Mouse (Mus musculus) Patski (cell line): ENCODE results near the gene Tbc1d1. TPM values are rescaled to one million over a fixed set of nuclear protein-coding genes. Genes with fewer than 3 reads are reported as not detected.

Experiments used
- ATAC-seq: fragments of 100-300 bp; one replicate; pipeline ENCODE4 v1.8.0; 2021
- CTCF ChIA-PET: fragments of 350-600 bp; sonication (Branson Sonifier 250); formaldehyde crosslinking; loops from one replicate; lab custom pipeline; 2022; ENCODE audit warnings: inconsistent platforms; lab: Charles Lee
- POLR2A ChIA-PET: fragments of 350-600 bp; sonication (Branson Sonifier 250); formaldehyde crosslinking; loops from one replicate; lab custom pipeline; 2022; ENCODE audit warnings: antibody characterized with exemption, inconsistent platforms; lab: Charles Lee
- DNase-seq: peaks from one replicate; pipeline ENCODE4 v3.0.0-alpha.2; 2011; ENCODE audit warnings: low read depth, low spot score
- H3K27me3 ChIP-seq: fragments of 371-371 bp; one replicate; pipeline ENCODE4 v1.5.1; 2021
- CTCF ChIP-seq: fragments of 100-300 bp; IDR thresholded peaks from one replicate; pipeline ENCODE4 v1.5.1; 2021
- in situ Hi-C: fragments of 300-500 bp; cut with MboI; formaldehyde crosslinking; loops from 3 replicates; pipeline ENCODE4 v1.11.1; 2018; ENCODE audit warnings: low pct_unique_long_range_greater_than_20kb, mixed read lengths
- polyA plus RNA-seq: library from polyadenylated mRNA; unstranded; gene quantifications from one replicate; pipeline ENCODE4 v1.2.3, GENCODE M21; 2021

Gene Tbc1d1
- polyA plus RNA-seq, 1 experiment from 2014 or later: 45.9 TPM

- no peak for ATAC-seq
- CTCF ChIA-PET: interaction anchor here (0.6 to 2.0 kb wide), 6 partner anchors 11 to 307 kb away, joined by 3 to 7 read pairs (median 3); no protein-coding TSS in a partner anchor
- in situ Hi-C loops: loop anchor here (10.0 kb wide), 1 partner anchor 146 kb away; no protein-coding TSS in a partner anchor
- DNase-seq: no peak
- H3K27me3 ChIP-seq: no peaks in the 10 kb centered on the region
- TF ChIP-seq CTCF: no peak
- POLR2A ChIA-PET: interaction anchor here (0.6 kb wide), 1 partner anchor 39 kb away, joined by 5 read pairs; no protein-coding TSS in a partner anchor
These were observed 42.5 kb downstream of the Tbc1d1 start for GRCm38 (mm10) chr5:64198624-64199023.

- DNase-seq: no peak
- POLR2A ChIA-PET: interaction anchor here (1.2 kb wide), 1 partner anchor 32 kb away, joined by 3 read pairs; no protein-coding TSS in a partner anchor
- in situ Hi-C loops: no loop called here
- TF ChIP-seq CTCF: no peak
- no peaks in the 10 kb centered on the region for H3K27me3 ChIP-seq
- ATAC-seq: no peak
- CTCF ChIA-PET: interaction anchor here (0.7 to 5.5 kb wide), 7 partner anchors 20 to 88 kb away, joined by 3 to 39 read pairs (median 4); no protein-coding TSS in a partner anchor
These were observed 45.0 kb downstream of the Tbc1d1 start for GRCm38 (mm10) chr5:64201071-64201470.

- ChIA-PET POLR2A (interaction anchor here (1.2 kb wide), 1 partner anchor 31 kb away, joined by 3 read pairs; no protein-coding TSS in a partner anchor), CTCF (interaction anchor here (0.7 to 5.5 kb wide), 32 partner anchors 9 to 294 kb away, joined by 3 to 39 read pairs (median 4); no protein-coding TSS in a partner anchor)
- in situ Hi-C loops: no loop called here
- no peaks in the 10 kb centered on the region for H3K27me3 ChIP-seq
- TF ChIP-seq CTCF: peak; percentile 96
- ATAC-seq (peak; percentile 62), DNase-seq (no peak)
These were observed 46.2 kb downstream of the Tbc1d1 start for GRCm38 (mm10) chr5:64202306-64202705.

DNA sequence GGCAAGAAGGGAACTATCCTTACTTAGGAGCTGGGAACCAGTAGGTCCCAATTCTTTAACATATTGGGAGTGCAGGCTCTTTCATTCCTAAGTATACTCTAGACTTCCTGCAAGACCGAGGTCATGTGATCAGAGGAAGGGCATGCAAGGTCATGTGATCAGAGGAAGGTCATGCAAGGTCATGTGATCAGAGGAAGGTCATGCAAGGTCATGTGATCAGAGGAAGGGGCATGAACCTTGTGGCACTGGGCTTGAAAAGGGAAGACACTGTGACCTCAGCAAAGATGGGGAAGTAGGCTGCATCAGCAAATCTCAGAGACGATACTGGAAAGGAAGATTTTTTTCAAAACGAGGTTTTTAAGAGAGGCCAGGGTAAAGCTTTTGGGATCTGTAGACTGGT is 49.5 kb downstream of the Tbc1d1 start:
- TF ChIP-seq CTCF: no peak
- POLR2A ChIA-PET: interaction anchor here (0.7 kb wide), 1 partner anchor 27 kb away, joined by 3 read pairs; no protein-coding TSS in a partner anchor
- CTCF ChIA-PET: interaction anchor here (1.1 to 5.5 kb wide), 2 partner anchors 11 to 58 kb away, joined by 3 to 39 read pairs; no protein-coding TSS in a partner anchor
- ATAC-seq (no peak), DNase-seq (no peak)
- no peaks in the 10 kb centered on the region for H3K27me3 ChIP-seq
- in situ Hi-C loops: loop anchor here (5.0 kb wide), 1 partner anchor 62 kb away; no protein-coding TSS in a partner anchor

- DNase-seq: no peak
- CTCF ChIA-PET: interaction anchor here (0.8 to 1.2 kb wide), 2 partner anchors 59 to 68 kb away, joined by 3 to 4 read pairs; no protein-coding TSS in a partner anchor
- TF ChIP-seq CTCF: no peak
- no peak for ATAC-seq
- H3K27me3 ChIP-seq: no peaks in the 10 kb centered on the region
- in situ Hi-C loops: loop anchor here (5.0 kb wide), 1 partner anchor 61 kb away; no protein-coding TSS in a partner anchor
- POLR2A ChIA-PET: no interaction called here
These were observed 50.3 kb downstream of the Tbc1d1 start for GRCm38 (mm10) chr5:64206431-64206830.

GRCm38 (mm10) chr5:64206875-64207274 is 50.8 kb downstream of the Tbc1d1 start:
- DNase-seq (no peak), ATAC-seq (no peak)
- ChIA-PET CTCF (interaction anchor here (0.8 to 1.5 kb wide), 3 partner anchors 11 to 68 kb away, joined by 3 to 4 read pairs (median 4); no protein-coding TSS in a partner anchor), POLR2A (no interaction called here)
- H3K27me3 ChIP-seq: no peaks in the 10 kb centered on the region
- TF ChIP-seq CTCF: no peak
- in situ Hi-C loops: loop anchor here (5.0 kb wide), 1 partner anchor 60 kb away; no protein-coding TSS in a partner anchor

DNA sequence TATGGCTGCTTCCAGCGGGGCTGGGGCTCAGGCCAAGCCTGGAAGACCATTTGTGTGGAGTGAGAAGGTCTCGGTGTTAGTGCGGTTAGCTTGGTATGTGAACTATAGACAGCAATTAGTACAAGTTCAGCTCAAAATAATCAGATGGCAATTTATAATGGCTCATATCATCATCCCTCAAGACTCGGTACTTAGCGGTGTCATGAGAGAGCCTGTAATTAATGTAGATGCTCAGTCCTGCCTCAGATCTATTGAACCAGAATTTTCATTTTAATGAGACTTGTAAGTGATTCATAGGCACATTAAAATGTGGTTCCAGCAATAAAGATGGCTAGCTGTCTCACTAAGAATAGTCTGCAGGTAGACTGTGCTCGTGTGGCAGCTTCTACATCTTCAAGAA is 51.7 kb downstream of the Tbc1d1 start:
- no peak for TF ChIP-seq CTCF
- POLR2A ChIA-PET: interaction anchor here (1.3 kb wide), 1 partner anchor 10 kb away, joined by 3 read pairs; no protein-coding TSS in a partner anchor
- in situ Hi-C loops: loop anchor here (5.0 kb wide), 1 partner anchor 60 kb away; no protein-coding TSS in a partner anchor
- no peak for DNase-seq
- no peaks in the 10 kb centered on the region for H3K27me3 ChIP-seq
- no peak for ATAC-seq
- CTCF ChIA-PET: interaction anchor here (0.7 to 1.5 kb wide), 2 partner anchors 10 to 54 kb away, joined by 3 to 4 read pairs; no protein-coding TSS in a partner anchor

- no peaks in the 10 kb centered on the region for H3K27me3 ChIP-seq
- ChIA-PET POLR2A (no interaction called here), CTCF (interaction anchor here (1.0 kb wide), 1 partner anchor 8 kb away, joined by 5 read pairs; no protein-coding TSS in a partner anchor)
- ATAC-seq (no peak), DNase-seq (no peak)
- in situ Hi-C loops: no loop called here
- no peak for TF ChIP-seq CTCF
These were observed 54.7 kb downstream of the Tbc1d1 start for GRCm38 (mm10) chr5:64210817-64211216.

DNA sequence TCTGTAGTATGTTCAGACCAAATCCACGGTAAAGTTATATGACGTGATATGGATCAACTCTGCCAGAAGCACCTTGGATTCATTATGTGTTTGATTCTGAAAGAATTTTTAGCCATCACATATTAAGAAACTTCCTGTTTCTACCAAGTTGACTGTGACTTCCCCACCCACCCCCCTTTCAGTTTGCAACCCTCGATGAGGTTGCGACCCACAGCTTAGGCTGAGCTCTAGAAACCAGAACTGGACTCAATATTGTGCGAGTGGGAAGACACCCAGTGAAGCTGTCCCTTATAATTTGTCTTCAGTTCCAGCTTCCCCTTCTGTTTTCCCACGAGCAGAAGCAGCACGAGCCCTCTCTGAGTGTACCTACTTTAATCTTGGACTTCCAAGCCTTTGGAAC is 55.2 kb downstream of the Tbc1d1 start:
- in situ Hi-C loops: no loop called here
- no peak for DNase-seq
- no peaks in the 10 kb centered on the region for H3K27me3 ChIP-seq
- POLR2A ChIA-PET: no interaction called here
- no peak for TF ChIP-seq CTCF
- CTCF ChIA-PET: interaction anchor here (1.0 kb wide), 1 partner anchor 9 kb away, joined by 5 read pairs; no protein-coding TSS in a partner anchor
- no peak for ATAC-seq

- no peak for DNase-seq
- POLR2A ChIA-PET: no interaction called here
- in situ Hi-C loops: no loop called here
- TF ChIP-seq CTCF: no peak
- ATAC-seq: no peak
- CTCF ChIA-PET: interaction anchor here (1.2 to 1.9 kb wide), 2 partner anchors 10 to 34 kb away, joined by 3 to 6 read pairs; no protein-coding TSS in a partner anchor
- H3K27me3 ChIP-seq: no peaks in the 10 kb centered on the region
These were observed 56.1 kb downstream of the Tbc1d1 start for GRCm38 (mm10) chr5:64212206-64212605.
